ENCODE assay signal across 17 mouse cellular contexts in genomic region chr9:21787654-21788053, GRCm38 (mm10). TPM values are rescaled to one million over a fixed set of nuclear protein-coding genes. Genes with fewer than 3 reads are reported as not detected.
DNase-seq lines count a peak whose midpoint lies in the region; ATAC-seq and TF ChIP-seq lines count a peak whose summit lies in the region.
"Had no signal": no experiment of that assay in that cellular context is flagged by ENCODE, and none has a peak within 500 bp of the region (broad histone marks: within the 10 kb centered on the region; RNA-seq: fewer than 3 reads in every experiment).

No protein-coding gene starts in this region.

- no peak overlapping the region for H3K27ac ChIP-seq in heart, embryonic 12.5 days (ENCODE audit: poor library complexity, severe bottlenecking)
- 0 out of 2 replicates have a peak overlapping the region, but pooled peaks have one; percentile 40 for H3K27ac ChIP-seq in kidney, embryonic 16.5 days (ENCODE audit: low read length)
- no peak overlapping the region for H3K27ac ChIP-seq in kidney, adult 2 months (ENCODE audit: insufficient read depth, low read depth, low read length)
- peak overlapping the region; percentile 95 for H3K27ac ChIP-seq in ES-Bruce4 (ENCODE audit: insufficient read depth, low read length)
- H3K27ac ChIP-seq in embryonic fibroblast, embryonic 13.5 days (ENCODE audit: insufficient read depth, low read length) = peak overlapping the region; percentile 73
- H3K27ac ChIP-seq: forebrain, embryonic 13.5 days; hindbrain, embryonic 12.5 days; liver, embryonic 13.5 days; midbrain, embryonic 12.5 days had no signal

- no peaks in the 10 kb centered on the region for H3K9me3 ChIP-seq in heart, embryonic 12.5 days (replicated peaks)
- no peaks in the 10 kb centered on the region for H3K9me3 ChIP-seq in kidney, embryonic 16.5 days (ENCODE audit: low read length)
- H3K9me3 ChIP-seq in ES-Bruce4 (replicated peaks; ENCODE audit: control insufficient read depth, insufficient read depth, low read length, poor library complexity, severe bottlenecking) = no peaks in the 10 kb centered on the region
- H3K9me3 ChIP-seq: forebrain, embryonic 13.5 days; hindbrain, embryonic 12.5 days; liver, embryonic 13.5 days; midbrain, embryonic 12.5 days had no signal

- no peak for DNase-seq in heart, postnatal 10 days
- no peak for DNase-seq in kidney, adult 2 months
- DNase-seq in spleen, postnatal 14 days (ENCODE audit: low spot score in 2 of 2) = no peak
- DNase-seq in right cerebral cortex, postnatal 10 days (ENCODE audit: low spot score in 2 of 2) = no peak
- DNase-seq: kidney, adult 11 months; liver, embryonic 13.5 days had no signal

- no peak overlapping the region for H3K4me3 ChIP-seq in heart, embryonic 12.5 days
- no peak overlapping the region for H3K4me3 ChIP-seq in kidney, embryonic 16.5 days (ENCODE audit: low read length)
- no peak overlapping the region for H3K4me3 ChIP-seq in kidney, adult 2 months (ENCODE audit: insufficient read depth, low read depth, low read length)
- H3K4me3 ChIP-seq in ES-Bruce4 (ENCODE audit: low read depth, low read length) = peak overlapping the region; percentile 19; the same call in 1 of the 2 replicates
- no peak overlapping the region for H3K4me3 ChIP-seq in embryonic fibroblast, embryonic 13.5 days (ENCODE audit: insufficient read depth, low read length)
- H3K4me3 ChIP-seq: forebrain, embryonic 13.5 days; hindbrain, embryonic 12.5 days; liver, embryonic 13.5 days; midbrain, embryonic 12.5 days had no signal

- H3K36me3 ChIP-seq in heart, embryonic 12.5 days = peaks cover 85% of the 10 kb centered on the region
- peaks cover 16% of the 10 kb centered on the region for H3K36me3 ChIP-seq in kidney, embryonic 16.5 days (ENCODE audit: insufficient read depth, low read length)
- no peaks in the 10 kb centered on the region for H3K36me3 ChIP-seq in kidney, adult 2 months (ENCODE audit: control insufficient read depth, insufficient read depth, low read length)
- peaks cover 19% of the 10 kb centered on the region for H3K36me3 ChIP-seq in ES-Bruce4 (ENCODE audit: control insufficient read depth, insufficient read depth, low read length, poor library complexity, severe bottlenecking)
- H3K36me3 ChIP-seq: midbrain, embryonic 12.5 days had no signal

- no peak for TF ChIP-seq CTCF in kidney, adult 2 months (conservative IDR thresholded peaks at IDR 0.05; ENCODE audit: insufficient read depth, insufficient read length, low read depth, low read length)
- TF ChIP-seq CTCF in ES-Bruce4 (IDR thresholded peaks at IDR 0.05; ENCODE audit: low read depth, low read length) = no peak
- no peak for TF ChIP-seq CTCF in embryonic fibroblast, embryonic 13.5 days (IDR thresholded peaks at IDR 0.05; ENCODE audit: borderline replicate concordance, insufficient read depth, low read length)

- no peaks in the 10 kb centered on the region for H3K27me3 ChIP-seq in heart, embryonic 12.5 days (replicated peaks)
- no peaks in the 10 kb centered on the region for H3K27me3 ChIP-seq in kidney, embryonic 16.5 days (ENCODE audit: insufficient read depth, low read length)
- H3K27me3 ChIP-seq in kidney, adult 2 months (replicated peaks; ENCODE audit: control insufficient read depth, insufficient read depth, low read length) = no peaks in the 10 kb centered on the region
- H3K27me3 ChIP-seq in ES-Bruce4 (ENCODE audit: control insufficient read depth, insufficient read depth, low read length, poor library complexity, severe bottlenecking) = no peaks in the 10 kb centered on the region
- H3K27me3 ChIP-seq: forebrain, embryonic 13.5 days; hindbrain, embryonic 12.5 days; liver, embryonic 13.5 days; midbrain, embryonic 12.5 days had no signal

- peak overlapping the region; percentile 2; the same call in 1 of the 2 replicates for H3K9ac ChIP-seq in heart, embryonic 12.5 days
- H3K9ac ChIP-seq in kidney, embryonic 16.5 days (replicated peaks; ENCODE audit: low read length) = no peak overlapping the region
- peak overlapping the region; percentile 60 for H3K9ac ChIP-seq in ES-Bruce4 (ENCODE audit: low read depth, poor library complexity, severe bottlenecking)
- H3K9ac ChIP-seq: forebrain, embryonic 13.5 days; hindbrain, embryonic 12.5 days; liver, embryonic 13.5 days; midbrain, embryonic 12.5 days had no signal

- 77% methylated on average over 5 of the region's 5 CpGs for WGBS in heart, embryonic 12.5 days
- 58% methylated on average over 5 of the region's 5 CpGs for WGBS in kidney, embryonic 16.5 days
- 62% methylated on average over 5 of the region's 5 CpGs for WGBS in kidney, adult 2 months

- TF ChIP-seq EP300 in ES-Bruce4 (IDR thresholded peaks at IDR 0.05; ENCODE audit: insufficient read depth, low read depth, low read length) = peak; percentile 58; the same call in 1 of the 2 replicates

- H3K4me2 ChIP-seq in heart, embryonic 12.5 days = no peak overlapping the region
- no peak overlapping the region for H3K4me2 ChIP-seq in kidney, embryonic 16.5 days (replicated peaks; ENCODE audit: low read depth, low read length)
- H3K4me2 ChIP-seq: forebrain, embryonic 13.5 days; hindbrain, embryonic 12.5 days; liver, embryonic 13.5 days had no signal

- no peak for TF ChIP-seq POLR2A in kidney, adult 2 months (IDR thresholded peaks at IDR 0.05; ENCODE audit: low read depth, low read length)
- TF ChIP-seq POLR2A in ES-Bruce4 (IDR thresholded peaks at IDR 0.05; ENCODE audit: insufficient read depth, low read length) = no peak
- no peak for TF ChIP-seq POLR2A in embryonic fibroblast, embryonic 13.5 days (IDR thresholded peaks at IDR 0.05; ENCODE audit: low read depth, low read length)

- ATAC-seq in heart, embryonic 12.5 days (ENCODE audit: insufficient number of reproducible peaks, low FRiP score) = no peak
- ATAC-seq in kidney, embryonic 16.5 days (ENCODE audit: low FRiP score, low TSS enrichment) = no peak

- intact Hi-C loops in heart, postnatal 10 days (cut with DNase I) = loop anchor here (2.0 to 5.0 kb wide), 2 partner anchors 17 to 85 kb away; no protein-coding TSS in a partner anchor

- H3K4me1 ChIP-seq in heart, embryonic 12.5 days (replicated peaks) = peaks cover 37% of the 10 kb centered on the region
- peaks cover 27% of the 10 kb centered on the region for H3K4me1 ChIP-seq in kidney, embryonic 16.5 days (ENCODE audit: insufficient read depth, low read length)
- peaks cover 5% of the 10 kb centered on the region for H3K4me1 ChIP-seq in kidney, adult 2 months (ENCODE audit: control insufficient read depth, insufficient read depth, low read length)
- H3K4me1 ChIP-seq in ES-Bruce4 (ENCODE audit: control insufficient read depth, insufficient read depth, low read length) = peaks cover 2% of the 10 kb centered on the region
- peaks cover 6% of the 10 kb centered on the region; the same call in 1 of the 2 replicates for H3K4me1 ChIP-seq in embryonic fibroblast, embryonic 13.5 days (ENCODE audit: control insufficient read depth, insufficient read depth, low read length)

RNA-seq across cellular contexts. Expression of gene Kank2, which starts 10.9 kb away (rescaled TPM):
- polyA plus RNA-seq in heart, embryonic 12.5 days (2016; fragmentation: Nextera tagmentation; extraction: Ambion mirVana) = 18.9 and 19.9 TPM in 2 replicates
- 10 to 100 TPM; 49.5 to 51.9 TPM for total RNA-seq in heart, postnatal 10 days (2021)
- polyA plus RNA-seq in kidney, embryonic 16.5 days (2015; fragmentation: Nextera tagmentation; extraction: Ambion mirVana) = 18.7 and 19.7 TPM in 2 replicates
- polyA plus RNA-seq in kidney, adult 2 months (2012; rRNA removed) = 21.8 and 23.6 TPM in 2 replicates
- polyA plus RNA-seq in ES-Bruce4 (2011; ENCODE audit: insufficient read depth, insufficient read length, low read depth, missing spikeins) = 62.3 and 63.5 TPM in 2 replicates
- 59.7 and 75.7 TPM in 2 replicates for polyA plus RNA-seq in embryonic fibroblast, embryonic 13.5 days (2011; ENCODE audit: insufficient read length, low read depth, missing spikeins)

RNA-seq across cellular contexts. Expression of gene Spc24, which starts 27.6 kb away (rescaled TPM):
- 84.5 and 86.8 TPM in 2 replicates for polyA plus RNA-seq in heart, embryonic 12.5 days (2016; fragmentation: Nextera tagmentation; extraction: Ambion mirVana)
- 10 to 100 TPM; 11.9 to 14.5 TPM for total RNA-seq in heart, postnatal 10 days (2021)
- polyA plus RNA-seq in kidney, embryonic 16.5 days (2015; fragmentation: Nextera tagmentation; extraction: Ambion mirVana) = 120 and 134 TPM in 2 replicates
- 3.4 and 6.0 TPM in 2 replicates for polyA plus RNA-seq in kidney, adult 2 months (2012; rRNA removed)
- 56.6 and 62.5 TPM in 2 replicates for polyA plus RNA-seq in ES-Bruce4 (2011; ENCODE audit: insufficient read depth, insufficient read length, low read depth, missing spikeins)
- 14.2 and 21.2 TPM in 2 replicates for polyA plus RNA-seq in embryonic fibroblast, embryonic 13.5 days (2011; ENCODE audit: insufficient read length, low read depth, missing spikeins)

RNA-seq across cellular contexts. Expression of gene Angptl8, which starts 47.7 kb away (rescaled TPM):
- 1.7 and 1.9 TPM in 2 replicates for polyA plus RNA-seq in heart, embryonic 12.5 days (2016; fragmentation: Nextera tagmentation; extraction: Ambion mirVana)
- under 1 TPM in 1 of 2 experiments, not detected in 1; 0.31 TPM for total RNA-seq in heart, postnatal 10 days (2021)
- polyA plus RNA-seq in kidney, embryonic 16.5 days (2015; fragmentation: Nextera tagmentation; extraction: Ambion mirVana) = 5.4 and 6.0 TPM in 2 replicates
- 11.9 and 19.5 TPM in 2 replicates for polyA plus RNA-seq in kidney, adult 2 months (2012; rRNA removed)
- polyA plus RNA-seq in ES-Bruce4 (2011; ENCODE audit: insufficient read depth, insufficient read length, low read depth, missing spikeins) = not detected in 2 replicates
- not detected in 2 replicates for polyA plus RNA-seq in embryonic fibroblast, embryonic 13.5 days (2011; ENCODE audit: insufficient read length, low read depth, missing spikeins)
- total RNA-seq: layer of hippocampus, postnatal 25 days; left cerebral cortex, postnatal 36 days; MEL had no signal
- polyA plus RNA-seq: embryonic facial prominence, embryonic 11.5 days; forebrain, embryonic 13.5 days had no signal

Comparison
In these comparisons a context has a peak if more than half of its experiments do, and no peak if none do; other contexts are left out.
1. H3K27ac ChIP-seq: peak in kidney, embryonic 16.5 days (single experiment), ES-Bruce4 (single experiment) and embryonic fibroblast, embryonic 13.5 days (single experiment); none in heart, embryonic 12.5 days (single experiment) and kidney, adult 2 months (single experiment).